Mouse (Mus musculus): ENCODE data around the gene Eif4g3.
A peak's percentile ranks its signal among the peaks of the same experiment; 100 is the strongest.
"Not testable (repeated sequence)": the region's sequence is repeated elsewhere in the genome, so short reads cannot be mapped to it uniquely, and the experiment has no call there.

The Eif4g3 gene

GRCm38 (mm10) chr4:137992890-137993289, at the start of gene Eif4g3:
Gene Eif4g3 (plus strand): TSS chr4:137993022.
- DNase-seq (ENCODE audit: low spot score): no peak

GRCm38 (mm10) chr4:137943540-137943939, 49.3 kb upstream of the Eif4g3 start:
- DNase-seq (ENCODE audit: low spot score): no peak

- no peak for DNase-seq (ENCODE audit: low spot score)
Observed at GRCm38 (mm10) chr4:137945376-137945775, 47.4 kb upstream of the Eif4g3 start.

GRCm38 (mm10) chr4:137946419-137946818, 46.4 kb upstream of the Eif4g3 start:
- DNase-seq (ENCODE audit: low spot score): no peak

- peak; percentile 79 for DNase-seq (ENCODE audit: low spot score)
Observed at GRCm38 (mm10) chr4:137952840-137953239, 40.0 kb upstream of the Eif4g3 start.

- no peak for DNase-seq (ENCODE audit: low spot score)
Observed at GRCm38 (mm10) chr4:137954184-137954583, 38.6 kb upstream of the Eif4g3 start.

GRCm38 (mm10) chr4:137954926-137955396, 37.9 kb upstream of the Eif4g3 start:
- peak; percentile 63 for DNase-seq (ENCODE audit: low spot score)

GRCm38 (mm10) chr4:137956260-137956659, 36.6 kb upstream of the Eif4g3 start:
- DNase-seq (ENCODE audit: low spot score): no peak

- DNase-seq (ENCODE audit: low spot score): peak; percentile 18
Observed at GRCm38 (mm10) chr4:137959889-137960665, 32.7 kb upstream of the Eif4g3 start.

- DNase-seq (ENCODE audit: low spot score): peak; percentile 10
Observed at GRCm38 (mm10) chr4:137960757-137961156, 32.1 kb upstream of the Eif4g3 start.

GRCm38 (mm10) chr4:137962643-137963350, 30.0 kb upstream of the Eif4g3 start:
- DNase-seq (ENCODE audit: low spot score): no peak

- DNase-seq (ENCODE audit: low spot score): no peak
Observed at GRCm38 (mm10) chr4:137963431-137963830, 29.4 kb upstream of the Eif4g3 start.

- DNase-seq (ENCODE audit: low spot score): peak; percentile 66
Observed at GRCm38 (mm10) chr4:137963881-137964584, 28.8 kb upstream of the Eif4g3 start.

GRCm38 (mm10) chr4:137964585-137964930, 28.3 kb upstream of the Eif4g3 start:
- no peak for DNase-seq (ENCODE audit: low spot score)

- DNase-seq (ENCODE audit: low spot score): peak; percentile 79
Observed at GRCm38 (mm10) chr4:137968203-137968602, 24.6 kb upstream of the Eif4g3 start.

- DNase-seq (ENCODE audit: low spot score): not testable (repeated sequence)
Observed at GRCm38 (mm10) chr4:137970623-137971199, 22.1 kb upstream of the Eif4g3 start.

GRCm38 (mm10) chr4:137974856-137975432, 17.9 kb upstream of the Eif4g3 start:
- not testable (repeated sequence) for DNase-seq (ENCODE audit: low spot score)

GRCm38 (mm10) chr4:137979066-137979644, 13.7 kb upstream of the Eif4g3 start:
- not testable (repeated sequence) for DNase-seq (ENCODE audit: low spot score)

GRCm38 (mm10) chr4:137982869-137983268, 10.0 kb upstream of the Eif4g3 start:
- DNase-seq (ENCODE audit: low spot score): no peak

- DNase-seq (ENCODE audit: low spot score): no peak
Observed at GRCm38 (mm10) chr4:137984212-137984611, 8.6 kb upstream of the Eif4g3 start.

GRCm38 (mm10) chr4:137984746-137985145, 8.1 kb upstream of the Eif4g3 start:
- DNase-seq (ENCODE audit: low spot score): no peak
